Mouse (Mus musculus) embryo, embryonic 10.5 days (tissue): ENCODE measurements at regions not wholly inside any gene's neighbourhood (a gene's known extent, or its start where the extent isn't known, plus 50 kb on each side); places are given as distances from the start of the nearest gene placed in this dataset.

ENCODE experiments used
- DNase-seq: peaks from one replicate; pipeline ENCODE4 v3.0.0-alpha.2; 2015; ENCODE audit warnings: low spot score

GRCm38 (mm10) chr9:52298329-52298728, 130.0 kb upstream of the Zc3h12c start:
- peak; percentile 77 for DNase-seq

- no peak for DNase-seq
These were observed 126.3 kb upstream of the Zc3h12c start for GRCm38 (mm10) chr9:52294699-52295098.

DNA sequence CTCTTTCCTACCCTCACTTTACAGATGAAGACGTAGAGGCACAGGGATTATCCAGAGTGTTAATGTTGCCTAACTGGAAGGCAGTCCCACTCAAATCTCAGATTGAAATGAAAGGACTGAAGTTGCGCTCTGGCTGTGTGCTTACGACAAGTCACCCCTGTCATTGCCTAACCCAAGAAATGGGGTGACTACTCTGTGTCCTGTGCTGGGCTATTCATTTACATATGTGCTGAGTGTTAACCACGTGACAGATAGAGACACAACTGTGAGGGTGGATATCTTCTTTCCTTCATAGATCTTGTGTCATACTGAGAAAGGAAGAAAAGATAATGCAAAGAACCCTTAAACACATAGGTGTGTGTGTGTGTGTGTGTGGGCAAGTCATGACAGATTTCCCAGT, 120.7 kb upstream of the Zc3h12c start:
- DNase-seq, result no peak

GRCm38 (mm10) chr9:52287761-52288275, 119.4 kb upstream of the Zc3h12c start:
- DNase-seq, result no peak

DNA sequence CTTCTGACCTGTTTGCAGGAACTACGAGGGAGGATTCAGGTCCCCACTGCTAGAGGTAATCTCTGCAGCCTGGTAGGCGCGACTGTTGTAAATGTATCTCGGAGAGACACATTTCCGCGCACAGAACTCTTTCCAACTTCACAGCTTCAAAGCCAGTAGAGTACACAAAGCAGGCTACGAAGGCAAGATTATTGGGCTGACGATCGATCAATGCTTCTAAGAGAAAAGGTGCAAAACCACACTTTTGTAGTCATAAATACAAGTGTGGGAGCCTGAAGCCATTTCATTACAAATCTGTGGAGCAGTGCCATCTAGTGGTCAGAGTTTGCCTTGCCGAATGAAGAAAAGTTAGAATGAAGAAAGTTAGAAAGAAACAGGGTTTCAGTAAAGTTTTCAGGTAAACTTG, 118.9 kb upstream of the Zc3h12c start:
- DNase-seq, result peak; percentile 89

- peak; percentile 16 for DNase-seq
These were observed 117.7 kb upstream of the Zc3h12c start for GRCm38 (mm10) chr9:52286104-52286503.

DNA sequence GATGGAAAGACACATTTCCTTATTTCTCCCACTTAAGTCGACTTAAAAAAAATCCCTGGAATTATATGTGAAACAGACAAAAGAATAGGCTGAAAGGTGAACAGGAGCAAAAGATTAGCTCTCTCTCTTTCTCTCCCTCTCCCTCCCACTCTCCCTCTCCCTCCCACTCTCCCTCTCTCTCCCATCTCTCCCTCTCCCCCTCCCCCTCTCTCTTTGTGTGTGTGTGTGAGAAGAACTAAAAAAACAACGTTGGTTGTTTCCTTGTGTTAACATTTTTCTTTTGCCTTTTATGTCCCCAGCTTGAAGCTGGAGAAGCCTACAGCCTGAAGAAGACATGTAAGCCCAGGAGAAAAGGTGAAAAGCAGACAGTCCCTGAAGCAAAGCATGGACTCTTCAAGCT, 115.2 kb upstream of the Zc3h12c start:
- DNase-seq, result no peak

DNA sequence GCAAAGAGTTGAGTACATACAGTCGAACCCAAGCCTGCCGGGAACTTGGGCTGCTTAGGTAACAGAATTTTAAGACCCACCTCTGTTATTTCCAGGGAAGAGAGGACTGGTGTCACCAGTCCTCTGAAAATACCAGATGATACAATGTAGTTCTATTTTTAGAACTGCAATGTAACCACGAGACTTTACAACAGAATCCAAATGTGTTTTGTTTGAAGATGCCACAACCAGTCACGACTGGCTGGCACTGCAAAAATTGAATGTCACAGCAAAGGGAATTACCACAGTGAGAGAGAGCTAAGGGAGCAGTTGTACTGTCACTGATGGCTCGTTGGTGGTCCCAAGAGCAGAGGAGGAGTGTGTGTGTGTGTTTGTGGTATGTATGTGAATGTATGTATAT, 112.6 kb upstream of the Zc3h12c start:
- no peak for DNase-seq

DNA sequence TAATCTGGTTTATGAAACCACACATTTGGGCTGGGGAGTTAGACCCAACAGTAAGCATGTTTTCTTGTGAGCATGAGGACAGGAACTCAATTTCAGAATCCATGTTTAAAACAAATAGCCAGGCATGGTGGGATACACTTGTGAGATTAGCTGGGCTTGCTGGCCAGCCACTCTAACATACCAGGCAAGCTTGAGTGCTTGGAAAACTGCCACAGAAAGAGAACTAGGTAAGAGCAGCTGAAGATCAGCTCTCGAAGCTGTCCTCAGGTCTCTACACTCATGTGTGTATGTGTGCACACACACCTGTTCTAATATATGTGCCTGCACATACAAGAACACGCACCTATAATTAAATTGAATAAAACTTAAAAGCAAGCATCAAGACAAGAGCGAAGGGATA, 112.2 kb upstream of the Zc3h12c start:
- no peak for DNase-seq

- no peak for DNase-seq
These were observed 110.3 kb upstream of the Zc3h12c start for GRCm38 (mm10) chr9:52278701-52279023.

DNA sequence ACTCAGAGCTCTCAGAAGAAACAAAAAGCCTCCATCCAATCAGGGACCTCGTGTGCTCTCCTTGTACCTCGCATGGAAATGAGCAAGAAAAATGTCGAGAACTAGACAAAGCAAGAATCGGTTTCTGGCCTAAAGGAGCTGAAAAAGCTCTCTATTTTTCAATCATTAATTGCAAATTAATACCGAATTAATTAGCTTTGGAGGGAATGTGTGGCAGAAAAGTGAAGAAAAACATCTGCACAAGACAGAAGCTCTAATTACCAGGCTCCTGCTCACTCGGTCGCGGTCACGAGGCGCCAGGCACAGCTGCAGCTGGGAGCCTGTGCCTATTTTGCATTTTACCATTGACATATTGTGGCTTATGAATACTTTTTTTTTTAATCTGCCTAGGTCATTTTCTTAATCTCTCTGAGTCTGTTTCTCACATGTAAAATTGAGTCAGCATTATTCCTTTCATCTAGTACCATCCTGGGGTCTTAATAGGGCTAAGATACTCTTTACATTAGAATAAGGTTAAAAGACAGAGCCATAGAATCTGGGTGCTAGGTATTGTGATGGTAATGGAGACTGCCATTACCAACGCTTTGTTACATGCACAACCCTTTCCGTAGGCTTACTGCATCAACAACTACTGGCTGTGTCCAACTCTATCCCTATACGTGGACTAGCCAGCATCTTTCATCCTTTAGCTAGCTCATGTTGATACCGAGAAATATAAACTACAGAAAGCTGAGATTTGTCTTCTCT, 109.8 kb upstream of the Zc3h12c start:
- DNase-seq, result peak; percentile 40

- no peak for DNase-seq
These were observed 105.6 kb upstream of the Zc3h12c start for GRCm38 (mm10) chr9:52273994-52274393.

- no peak for DNase-seq
These were observed 104.3 kb upstream of the Zc3h12c start for GRCm38 (mm10) chr9:52272668-52273067.

GRCm38 (mm10) chr9:52271345-52272116, 103.2 kb upstream of the Zc3h12c start:
- DNase-seq, result no peak

GRCm38 (mm10) chr9:52261538-52261937, 93.2 kb upstream of the Zc3h12c start:
- no peak for DNase-seq

GRCm38 (mm10) chr9:52259459-52259858, 91.1 kb upstream of the Zc3h12c start:
- no peak for DNase-seq

GRCm38 (mm10) chr9:52255692-52256091, 87.3 kb upstream of the Zc3h12c start:
- no peak for DNase-seq

GRCm38 (mm10) chr9:52254475-52254874, 86.1 kb upstream of the Zc3h12c start:
- DNase-seq, result no peak

GRCm38 (mm10) chr9:52251455-52251854, 83.1 kb upstream of the Zc3h12c start:
- no peak for DNase-seq

DNA sequence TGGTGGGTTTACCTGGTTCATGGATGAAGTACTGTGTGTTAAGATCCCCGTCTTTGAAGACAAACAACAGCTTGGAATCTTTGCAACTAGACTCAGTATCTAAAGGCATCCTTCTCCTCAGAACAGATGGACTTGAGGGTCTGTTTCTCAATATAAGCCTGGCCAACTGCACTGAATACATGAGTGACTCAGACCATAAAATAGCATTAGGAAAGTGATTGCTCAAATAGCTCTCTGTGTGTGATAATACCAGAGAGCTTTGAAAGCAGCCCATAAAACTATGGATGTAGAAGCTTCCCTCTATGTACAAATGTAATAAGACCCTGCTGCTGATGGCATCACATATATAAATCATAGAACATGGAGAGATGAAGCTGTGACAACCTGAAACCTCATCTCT, 78.3 kb upstream of the Zc3h12c start:
- DNase-seq, result no peak

DNA sequence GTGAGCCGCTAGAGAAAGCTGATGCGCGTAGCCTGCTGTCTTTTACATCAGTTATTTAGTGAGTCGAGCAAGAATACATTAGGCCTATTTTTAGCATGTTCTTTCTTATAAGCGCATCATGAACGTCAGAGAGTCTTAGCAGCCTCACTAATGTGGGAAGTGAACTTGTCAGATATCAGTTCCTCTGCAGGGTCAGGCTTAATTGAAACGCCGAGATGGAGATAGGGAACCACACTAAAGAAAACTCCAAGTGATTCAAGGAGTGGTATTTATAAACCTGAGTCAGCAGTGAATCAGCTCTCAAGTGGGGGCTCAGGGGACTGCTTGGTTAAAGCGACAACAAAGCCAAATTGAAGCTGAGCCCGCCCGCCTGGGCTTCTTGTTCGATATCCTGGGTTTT, 75.7 kb upstream of the Zc3h12c start:
- DNase-seq, result no peak

DNA sequence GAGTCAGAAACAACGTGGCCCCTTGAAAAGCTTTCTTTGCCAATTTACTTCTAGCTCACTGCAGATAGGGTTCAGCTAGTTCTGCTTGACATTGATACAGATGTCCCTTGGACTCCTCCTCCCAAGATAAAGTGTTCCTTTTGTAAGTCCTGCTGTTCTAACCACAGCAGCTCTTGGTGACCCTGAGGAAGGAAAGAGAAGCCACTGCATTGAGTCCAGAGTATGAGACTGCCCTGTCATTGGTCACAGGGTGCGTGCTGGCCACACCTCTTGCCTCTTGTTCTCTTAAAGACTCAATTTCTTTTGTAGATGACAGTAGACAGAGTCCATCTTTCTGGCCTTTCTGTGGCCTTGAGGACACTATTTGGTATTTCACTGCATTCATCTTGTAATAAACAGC, 74.7 kb upstream of the Zc3h12c start:
- no peak for DNase-seq

DNA sequence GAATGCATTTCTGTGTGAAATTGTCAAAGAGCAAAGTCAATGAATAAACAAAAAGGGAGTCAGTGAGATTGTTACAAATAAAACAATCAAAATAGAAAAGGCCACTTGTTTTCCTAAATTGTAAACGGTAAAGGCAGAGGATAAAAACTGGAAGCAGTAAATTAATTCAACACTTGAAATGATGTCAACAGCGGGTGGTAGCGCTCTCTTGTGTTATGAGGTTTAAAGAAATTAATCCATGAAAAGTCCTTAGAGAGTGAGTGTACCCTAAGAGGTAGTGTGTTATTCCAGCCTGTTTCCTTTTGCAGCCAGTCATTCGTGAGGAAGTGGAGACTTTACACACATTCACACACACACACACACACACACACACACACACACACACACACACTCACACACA, 73.2 kb upstream of the Zc3h12c start:
- no peak for DNase-seq
